Mouse (Mus musculus): ENCODE measurements around the gene Ccdc159.

DNA sequence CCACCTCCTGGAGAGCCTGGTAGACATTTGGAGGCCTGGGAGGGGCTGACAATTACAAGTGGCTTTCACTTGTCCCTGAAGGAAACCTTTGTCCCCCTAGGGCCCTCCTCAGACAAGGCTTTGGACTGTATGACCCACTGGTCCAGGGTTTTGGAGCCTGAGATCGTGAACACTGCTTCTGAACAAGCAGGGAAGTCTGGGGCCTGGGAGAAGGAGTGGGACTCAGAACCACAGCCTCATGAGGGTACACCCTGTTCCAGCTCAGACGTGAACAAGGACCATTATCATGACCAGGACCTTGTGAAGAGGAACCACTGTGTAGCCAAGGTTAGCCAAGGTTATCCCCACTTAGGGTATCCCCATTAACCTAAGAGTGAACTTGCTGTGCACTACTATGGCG lies 1.9 kb downstream of the Ccdc159 start:
- TF ChIP-seq CTCF (IDR thresholded peaks at IDR 0.05) (no peak), EP300 (IDR thresholded peaks at IDR 0.05; ENCODE audit: insufficient read depth, low read depth, low read length) (no peak), POLR2A (IDR thresholded peaks at IDR 0.05; ENCODE audit: insufficient read depth, low read depth, low read length) (no peak)

All from heart, adult 2 months (tissue).